Mouse (Mus musculus) kidney, postnatal 10 days (tissue): ENCODE results near the gene Rapgefl1.

Experiments
- DNase-seq: peaks from one replicate; pipeline ENCODE4 v3.0.0; 2021; ENCODE audit warnings: mixed read lengths

Rapgefl1 gene

GRCm38 (mm10) chr11:98836651-98837141, at the start of gene Rapgefl1:
Gene Rapgefl1 (plus strand): TSS chr11:98836785.
- DNase-seq: peak; percentile 91

- DNase-seq: peak; percentile 56
Measured at GRCm38 (mm10) chr11:98787229-98787628, 49.4 kb upstream of the Rapgefl1 start.

GRCm38 (mm10) chr11:98787691-98788090, 48.9 kb upstream of the Rapgefl1 start:
- DNase-seq: no peak

GRCm38 (mm10) chr11:98788139-98788538, 48.4 kb upstream of the Rapgefl1 start:
- no peak for DNase-seq

- DNase-seq: peak; percentile 93
Measured at GRCm38 (mm10) chr11:98788550-98789218, 47.9 kb upstream of the Rapgefl1 start.

GRCm38 (mm10) chr11:98789219-98789807, 47.3 kb upstream of the Rapgefl1 start:
- peak; percentile 67 for DNase-seq

- no peak for DNase-seq
Measured at GRCm38 (mm10) chr11:98789824-98790223, 46.8 kb upstream of the Rapgefl1 start.

GRCm38 (mm10) chr11:98790631-98791205, 45.9 kb upstream of the Rapgefl1 start:
- DNase-seq: no peak

- no peak for DNase-seq
Measured at GRCm38 (mm10) chr11:98791448-98791847, 45.1 kb upstream of the Rapgefl1 start.

- DNase-seq: no peak
Measured at GRCm38 (mm10) chr11:98792081-98792480, 44.5 kb upstream of the Rapgefl1 start.

- DNase-seq: peak; percentile 88
Measured at GRCm38 (mm10) chr11:98794469-98795014, 42.0 kb upstream of the Rapgefl1 start.

GRCm38 (mm10) chr11:98795015-98795713, 41.4 kb upstream of the Rapgefl1 start, which contains the start of gene Msl1:
Gene Msl1 (plus strand): TSS chr11:98795516.
- DNase-seq: peak; percentile 94

- DNase-seq: peak; percentile 76
Measured at GRCm38 (mm10) chr11:98795714-98796514, 40.7 kb upstream of the Rapgefl1 start.

- peak; percentile 84 for DNase-seq
Measured at GRCm38 (mm10) chr11:98796515-98797216, 39.9 kb upstream of the Rapgefl1 start.

- peak; percentile 49 for DNase-seq
Measured at GRCm38 (mm10) chr11:98797306-98797705, 39.3 kb upstream of the Rapgefl1 start.

GRCm38 (mm10) chr11:98797909-98798308, 38.7 kb upstream of the Rapgefl1 start:
- no peak for DNase-seq

GRCm38 (mm10) chr11:98804605-98805004, 32.0 kb upstream of the Rapgefl1 start, which contains the start of gene Casc3:
Gene Casc3 (plus strand): TSS chr11:98804905.
- no peak for DNase-seq

GRCm38 (mm10) chr11:98808417-98808816, 28.2 kb upstream of the Rapgefl1 start:
- no peak for DNase-seq

GRCm38 (mm10) chr11:98809457-98810290, 26.9 kb upstream of the Rapgefl1 start:
- DNase-seq: peak; percentile 99

GRCm38 (mm10) chr11:98810686-98811085, 25.9 kb upstream of the Rapgefl1 start:
- DNase-seq: no peak
